In the genomic region with DNA sequence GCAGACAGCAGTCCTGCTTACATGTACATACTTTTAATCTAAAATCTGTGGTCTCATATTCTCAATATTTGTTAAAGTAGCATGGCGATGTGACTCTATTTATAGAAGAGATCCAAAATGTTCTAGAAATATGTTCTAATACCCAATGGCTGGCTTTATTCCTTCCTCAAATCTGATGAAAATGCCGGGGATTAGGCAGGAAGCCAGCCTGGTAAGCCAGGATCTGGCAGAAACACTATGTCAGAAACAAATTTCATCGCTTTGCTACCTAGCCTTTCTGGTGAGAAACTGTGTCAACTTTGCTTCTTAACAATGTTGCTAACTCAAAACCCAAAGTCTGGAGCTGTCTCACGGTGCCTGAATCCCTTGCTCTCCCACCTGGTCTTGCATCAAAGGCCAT, we compare ENCODE assay signal across 14 mouse cellular contexts. TPM values are rescaled to one million over a fixed set of nuclear protein-coding genes. Genes with fewer than 3 reads are reported as not detected.
A peak's percentile ranks its signal among the peaks of the same experiment; 100 is the strongest.
DNase-seq lines count a peak whose midpoint lies in the region.
"Had no signal": no experiment of that assay in that cellular context is flagged by ENCODE, and none has a peak within 500 bp of the region (broad histone marks: within the 10 kb centered on the region; RNA-seq: fewer than 3 reads in every experiment).

No protein-coding gene starts in this region.

- intact Hi-C loops in heart, postnatal 36 days (cut with DNase I): no loop called here

- peak; percentile 72 for DNase-seq in cerebellum, adult 11-12 months
- DNase-seq in cerebellum, postnatal 4 days (ENCODE audit: low spot score in 2 of 2): no peak
- peak; percentile 31 to 51 for DNase-seq in right cerebral cortex, postnatal 10 days (ENCODE audit: low spot score in 2 of 2)
- no peak for DNase-seq in right cerebral cortex, adult 18-20 months
- DNase-seq in cerebellum, adult 9-10 months: peak; percentile 84
- peak; percentile 10 for DNase-seq in fat pad, adult 2 months (ENCODE audit: extremely low read depth, low read depth, low spot score)
- DNase-seq in embryo, embryonic 10.5 days (ENCODE audit: low spot score): no peak
- DNase-seq in heart, postnatal 36 days: no peak
- DNase-seq: adrenal gland, postnatal 10 days; gastrocnemius, postnatal 36 days; kidney, adult 18-20 months; retina, postnatal 1 day; thymus, adult 2 months had no signal

RNA-seq across cellular contexts. Expression of gene Syt1, which starts 7.3 kb away (rescaled TPM):
- under 1 TPM in 1 of 2 experiments, not detected in 1; 0.11 TPM for total RNA-seq in heart, postnatal 36 days (2021)
- total RNA-seq: gastrocnemius, postnatal 36 days; monocyte, adult 5-6 weeks had no signal

Comparison
In these comparisons a context has a peak if more than half of its experiments do, and no peak if none do; other contexts are left out.
1. DNase-seq: peak in cerebellum, adult 11-12 months (single experiment), right cerebral cortex, postnatal 10 days (2 of 2), cerebellum, adult 9-10 months (single experiment) and fat pad, adult 2 months (single experiment); none in cerebellum, postnatal 4 days (0 of 2), right cerebral cortex, adult 18-20 months (single experiment), embryo, embryonic 10.5 days (single experiment) and heart, postnatal 36 days (0 of 2).